Mouse (Mus musculus) kidney, embryonic 14.5 days (tissue): Measurements from ENCODE around the gene Wdr25. TPM values are rescaled to one million over a fixed set of nuclear protein-coding genes. Genes with fewer than 3 reads are reported as not detected.

Source experiments
- ATAC-seq: fragments of 200-750 bp; cut with Nextera tagmentation; 2 replicates; pipeline ENCODE4 v1.8.0; 2017; ENCODE audit warnings: moderate number of reproducible peaks, mild to moderate bottlenecking, moderate TSS enrichment, moderate library complexity; ENCODE audit not compliant: low FRiP score, low TSS enrichment
- H3K27ac ChIP-seq: fragments of 300-500 bp; sonication (generic); 2 replicates; pipeline ENCODE4 v1.5.1; 2014; ENCODE audit warnings: low read depth, mild to moderate bottlenecking, low read length, moderate library complexity, mixed read lengths
- H3K27me3 ChIP-seq: fragments of 300-500 bp; sonication (generic); 2 replicates; pipeline ENCODE4 v1.6.1; 2014; ENCODE audit warnings: mild to moderate bottlenecking, low read length; ENCODE audit not compliant: control insufficient read depth, insufficient read depth
- H3K36me3 ChIP-seq: fragments of 300-500 bp; sonication (generic); 2 replicates; pipeline ENCODE4 v1.6.1; 2014; ENCODE audit warnings: low read length, mixed read lengths; ENCODE audit not compliant: control insufficient read depth, insufficient read depth
- H3K4me1 ChIP-seq: fragments of 300-500 bp; sonication (generic); 2 replicates; pipeline ENCODE4 v1.6.1; 2014; ENCODE audit warnings: low read length, mixed read lengths; ENCODE audit not compliant: control insufficient read depth, insufficient read depth
- H3K4me2 ChIP-seq: fragments of 300-500 bp; sonication (generic); replicated peaks from 2 replicates; pipeline ENCODE4 v1.6.1; 2014; ENCODE audit warnings: low read depth, mild to moderate bottlenecking, low read length
- H3K4me3 ChIP-seq: fragments of 300-500 bp; sonication (generic); 2 replicates; pipeline ENCODE4 v1.5.1; 2014; ENCODE audit warnings: mild to moderate bottlenecking, low read length
- H3K9ac ChIP-seq: fragments of 300-500 bp; sonication (generic); 2 replicates; pipeline ENCODE4 v1.6.1; 2014; ENCODE audit warnings: low read depth, mild to moderate bottlenecking, low read length, moderate library complexity
- H3K9me3 ChIP-seq: fragments of 300-500 bp; sonication (generic); 2 replicates; pipeline ENCODE4 v1.6.1; 2016; ENCODE audit warnings: low read length; ENCODE audit not compliant: control insufficient read depth
- WGBS: fragments of 180-500 bp; shearing (Covaris S2); extraction: QIAGEN DNeasy Blood & Tissue Kit; methylation state at CpG from one replicate; pipeline ENCODE4 v1.1.7; 2014; 5-methylcytosine and 5-hydroxymethylcytosine counted together
- polyA plus RNA-seq: library from polyadenylated mRNA; unstranded; fragments of >200 nt; fragmentation: Nextera tagmentation; extraction: Ambion mirVana; gene quantifications from 2 replicates; pipeline ENCODE4 v1.2.1, GENCODE M21; 2014

Gene Wdr25
- polyA plus RNA-seq, 1 experiment from 2014 or later: 6.0 TPM

DNA sequence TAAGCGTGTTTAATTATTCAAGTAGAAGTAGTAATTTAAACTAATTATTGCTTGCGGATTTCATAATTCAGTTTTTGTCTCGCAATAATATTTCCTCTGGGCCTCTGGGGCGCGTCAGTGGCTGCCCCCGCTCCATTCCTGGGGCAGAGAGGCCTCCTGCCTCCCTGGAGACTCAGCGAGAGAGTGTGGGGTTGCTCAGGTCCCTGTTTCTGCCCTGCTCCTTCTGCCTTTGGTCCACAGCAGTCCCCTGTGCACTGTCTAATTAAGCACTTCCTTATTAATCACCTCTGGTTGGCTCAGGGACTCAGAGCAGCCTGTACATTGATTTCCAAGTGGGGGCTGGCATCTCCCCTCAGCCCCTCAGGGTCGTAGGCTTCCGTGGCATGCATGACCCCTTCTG lies 24.1 kb downstream of the Wdr25 start:
- Histone ChIP-seq H3K4me1 (peaks cover 33% of the 10 kb centered on the region), H3K36me3 (no peaks in the 10 kb centered on the region), H3K27ac (no peak overlapping the region), H3K4me3 (no peak overlapping the region), H3K9me3 (no peaks in the 10 kb centered on the region), H3K9ac (no peak overlapping the region), H3K27me3 (no peaks in the 10 kb centered on the region), H3K4me2 (no peak overlapping the region)
- 59% methylated on average over 9 of the region's 9 CpGs for WGBS
- ATAC-seq: no peak

DNA sequence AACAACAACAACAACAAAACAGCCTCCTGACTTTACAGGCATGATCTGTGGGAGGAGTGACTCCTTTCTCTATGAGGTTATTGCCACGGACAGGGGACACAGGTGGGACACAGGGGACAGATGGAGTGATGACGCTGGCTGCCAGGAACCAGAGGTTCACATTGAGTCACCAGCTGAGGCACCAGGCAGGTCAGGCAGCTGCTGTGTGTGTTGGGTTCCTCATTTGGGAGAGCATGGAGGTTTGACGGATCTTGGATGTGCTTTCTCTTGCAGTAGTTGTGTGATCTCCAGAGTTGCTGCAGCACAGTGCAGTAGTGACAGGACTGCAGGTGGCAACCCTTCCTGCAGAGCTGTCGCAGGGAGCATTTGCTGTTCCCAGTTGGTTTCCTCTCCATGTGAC lies 25.3 kb downstream of the Wdr25 start:
- Histone ChIP-seq H3K9ac (no peak overlapping the region), H3K4me3 (no peak overlapping the region), H3K9me3 (no peaks in the 10 kb centered on the region), H3K27ac (no peak overlapping the region), H3K4me2 (no peak overlapping the region), H3K36me3 (no peaks in the 10 kb centered on the region), H3K4me1 (peaks cover 29% of the 10 kb centered on the region), H3K27me3 (no peaks in the 10 kb centered on the region)
- 66% methylated on average over 4 of the region's 4 CpGs for WGBS
- no peak for ATAC-seq

DNA sequence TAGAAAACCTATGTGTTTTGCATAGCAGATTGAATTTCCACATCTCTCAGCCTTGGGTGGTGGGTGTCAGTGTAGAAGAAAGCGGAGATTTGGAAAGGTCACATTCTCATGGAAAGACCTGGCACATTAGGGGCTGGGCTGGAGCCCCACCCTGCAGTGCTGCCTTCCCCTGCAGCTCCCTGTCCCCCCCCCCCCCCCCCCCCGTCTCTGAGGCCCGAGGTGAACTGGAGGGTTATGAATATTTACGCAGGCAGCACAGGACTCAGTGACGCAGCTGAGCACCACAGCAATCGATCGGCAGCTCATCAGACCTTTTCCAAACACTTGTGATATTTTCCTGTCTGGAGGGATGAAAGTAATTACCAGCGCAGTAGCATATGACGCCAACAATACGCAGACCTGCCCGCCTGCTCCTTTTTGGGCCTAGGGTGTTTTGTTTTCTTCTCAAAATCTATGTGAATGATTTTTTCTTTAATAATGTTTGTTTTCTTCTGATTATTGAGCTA lies 33.2 kb downstream of the Wdr25 start:
- Histone ChIP-seq H3K4me3 (no peak overlapping the region), H3K27ac (no peak overlapping the region), H3K36me3 (no peaks in the 10 kb centered on the region), H3K4me1 (peaks cover 17% of the 10 kb centered on the region), H3K4me2 (no peak overlapping the region), H3K27me3 (no peaks in the 10 kb centered on the region), H3K9ac (no peak overlapping the region), H3K9me3 (no peaks in the 10 kb centered on the region)
- no peak for ATAC-seq
- WGBS: 68% methylated on average over 10 of the region's 11 CpGs

DNA sequence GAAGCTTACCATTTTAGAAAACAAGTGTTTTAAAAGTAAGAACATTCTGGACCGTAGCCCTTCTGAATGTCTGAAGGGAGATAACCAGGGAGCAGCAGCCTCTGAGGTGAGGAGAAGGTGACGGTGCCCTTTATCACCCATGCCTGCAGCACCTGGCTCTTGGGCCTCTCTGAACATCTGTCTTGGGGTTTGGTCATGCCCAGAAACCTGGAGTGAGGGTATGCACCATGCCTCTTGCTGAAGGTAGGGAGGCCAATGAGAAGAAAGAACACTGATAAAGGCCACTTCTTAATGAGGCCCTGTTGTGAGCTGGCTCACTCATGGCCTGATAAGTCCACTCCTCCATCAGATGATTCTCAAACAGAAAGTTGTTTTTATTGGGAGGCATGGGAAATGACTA lies 34.8 kb downstream of the Wdr25 start:
- WGBS: 68% methylated on average over 2 of the region's 2 CpGs
- no peak overlapping the region for H3K4me2 ChIP-seq
- H3K4me1 ChIP-seq: peaks cover 21% of the 10 kb centered on the region
- H3K27me3 ChIP-seq: no peaks in the 10 kb centered on the region
- H3K36me3 ChIP-seq: no peaks in the 10 kb centered on the region
- ATAC-seq: no peak
- H3K9me3 ChIP-seq: no peaks in the 10 kb centered on the region
- H3K4me3 ChIP-seq: no peak overlapping the region
- H3K27ac ChIP-seq: no peak overlapping the region
- H3K9ac ChIP-seq: no peak overlapping the region

DNA sequence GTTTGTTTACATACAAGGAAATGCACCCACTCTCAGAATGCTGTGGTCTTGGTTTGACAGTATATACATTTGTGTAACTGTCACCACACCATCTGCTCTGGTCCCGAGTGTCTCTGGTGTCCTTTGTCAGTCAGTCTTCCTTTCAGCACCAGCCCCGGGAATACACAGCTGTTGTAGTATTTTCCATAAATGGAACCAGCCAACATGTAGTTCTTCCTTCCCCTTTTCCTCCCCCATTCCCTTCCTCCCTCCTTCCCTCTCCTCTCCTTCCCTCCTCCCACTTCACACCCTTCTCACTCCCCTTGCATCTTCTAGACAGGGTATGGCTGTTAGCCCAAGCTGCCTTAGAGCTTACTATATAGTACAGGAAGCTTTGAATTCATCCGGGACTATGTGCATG lies 36.0 kb downstream of the Wdr25 start:
- WGBS: 70% methylated on average over 3 of the region's 3 CpGs
- ATAC-seq: no peak
- Histone ChIP-seq H3K27me3 (no peaks in the 10 kb centered on the region), H3K9ac (no peak overlapping the region), H3K27ac (no peak overlapping the region), H3K4me2 (no peak overlapping the region), H3K4me1 (peaks cover 21% of the 10 kb centered on the region), H3K36me3 (no peaks in the 10 kb centered on the region), H3K4me3 (no peak overlapping the region), H3K9me3 (no peaks in the 10 kb centered on the region)

DNA sequence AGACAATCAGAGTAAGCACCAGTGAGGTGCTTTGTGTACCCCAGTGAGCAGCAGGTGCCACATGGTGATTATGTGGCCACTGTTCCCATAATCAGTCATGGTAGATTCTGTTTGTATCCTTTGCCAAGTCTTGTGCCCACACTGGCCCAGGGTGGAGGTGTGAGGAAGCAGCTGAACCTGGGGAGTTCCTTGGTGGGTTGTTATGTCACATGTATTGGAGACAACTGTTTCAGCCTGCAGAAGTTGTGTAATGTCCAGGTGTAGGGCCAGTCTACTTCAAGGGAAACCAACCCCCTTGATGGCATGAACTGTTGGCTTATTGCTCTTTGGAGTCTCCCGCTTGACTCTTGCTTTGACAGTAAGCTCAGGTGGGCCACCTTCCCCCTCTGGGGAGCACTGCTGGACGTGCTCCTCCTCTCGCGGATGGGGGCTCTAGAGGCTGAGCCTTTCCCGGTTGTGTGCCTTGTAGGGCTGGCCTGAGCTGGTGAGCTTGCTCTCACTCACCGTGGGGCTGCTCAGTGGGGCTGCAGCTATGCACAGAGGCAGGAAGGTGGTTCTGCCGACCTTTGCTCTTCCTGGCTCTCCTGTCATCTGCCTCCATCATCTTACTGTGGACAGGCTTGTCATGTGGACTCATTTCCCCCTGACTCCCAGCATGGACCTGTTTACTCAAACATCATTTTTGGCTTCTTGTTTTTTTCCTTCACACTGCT lies 38.1 kb downstream of the Wdr25 start:
- Histone ChIP-seq H3K27ac (0 out of 2 replicates have a peak overlapping the region, but pooled peaks have one; percentile 51), H3K9ac (no peak overlapping the region), H3K36me3 (no peaks in the 10 kb centered on the region), H3K4me3 (no peak overlapping the region), H3K4me1 (peaks cover 21% of the 10 kb centered on the region), H3K4me2 (no peak overlapping the region), H3K27me3 (no peaks in the 10 kb centered on the region), H3K9me3 (no peaks in the 10 kb centered on the region)
- WGBS: 53% methylated on average over 7 of the region's 7 CpGs
- peak; percentile 62 for ATAC-seq

DNA sequence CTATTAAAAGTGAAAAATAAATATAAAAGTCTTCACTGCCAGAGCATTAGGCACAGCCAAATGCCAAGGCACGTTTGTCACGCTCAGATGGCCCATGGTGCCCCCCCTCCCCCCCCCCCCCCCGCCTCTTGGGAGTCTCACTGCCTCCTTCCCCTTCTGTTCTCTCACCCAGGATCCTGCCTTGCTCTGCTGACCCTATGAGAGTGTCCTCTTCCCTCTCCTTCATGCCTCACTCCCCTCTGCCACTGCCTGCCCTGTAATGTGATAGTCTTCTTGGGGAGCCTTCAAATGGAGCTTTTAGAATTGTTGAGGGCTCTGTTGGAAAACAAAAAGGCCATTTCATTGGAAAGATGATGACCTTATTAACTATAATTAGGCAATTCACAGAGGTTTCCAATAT lies 38.7 kb downstream of the Wdr25 start:
- no peaks in the 10 kb centered on the region for H3K36me3 ChIP-seq
- 0 out of 2 replicates have a peak overlapping the region, but pooled peaks have one; percentile 42 for H3K27ac ChIP-seq
- H3K9ac ChIP-seq: no peak overlapping the region
- no peaks in the 10 kb centered on the region for H3K9me3 ChIP-seq
- no peak overlapping the region for H3K4me2 ChIP-seq
- H3K4me3 ChIP-seq: no peak overlapping the region
- peaks cover 21% of the 10 kb centered on the region for H3K4me1 ChIP-seq
- H3K27me3 ChIP-seq: no peaks in the 10 kb centered on the region
- ATAC-seq: peak; percentile 93
- WGBS: 7% methylated on average over 2 of the region's 3 CpGs

- Histone ChIP-seq H3K4me3 (no peak overlapping the region), H3K36me3 (no peaks in the 10 kb centered on the region), H3K4me2 (no peak overlapping the region), H3K9me3 (no peaks in the 10 kb centered on the region), H3K27ac (no peak overlapping the region), H3K4me1 (peaks cover 9% of the 10 kb centered on the region; the same call in 1 of the 2 replicates), H3K9ac (no peak overlapping the region), H3K27me3 (no peaks in the 10 kb centered on the region)
- ATAC-seq: no peak
- 77% methylated on average over 6 of the region's 6 CpGs for WGBS
Measured at GRCm38 (mm10) chr12:108934231-108934630, 40.8 kb downstream of the Wdr25 start.

- whole genome bisulfite sequencing: 62% methylated on average over 6 of the region's 6 CpGs
- ATAC-seq: no peak
- H3K9me3 ChIP-seq: no peaks in the 10 kb centered on the region
- H3K27me3 ChIP-seq: no peaks in the 10 kb centered on the region
- no peak overlapping the region for H3K9ac ChIP-seq
- no peak overlapping the region for H3K27ac ChIP-seq
- H3K36me3 ChIP-seq: no peaks in the 10 kb centered on the region
- H3K4me2 ChIP-seq: no peak overlapping the region
- H3K4me3 ChIP-seq: no peak overlapping the region
- H3K4me1 ChIP-seq: peaks cover 3% of the 10 kb centered on the region; the same call in 1 of the 2 replicates
Measured at GRCm38 (mm10) chr12:108936834-108937233, 43.4 kb downstream of the Wdr25 start.
